Mouse (Mus musculus) adrenal gland, adult (tissue): ENCODE measurements at regions not wholly inside any gene's neighbourhood (a gene's known extent, or its start where the extent isn't known, plus 50 kb on each side); places are given as distances from the start of the nearest gene placed in this dataset.
"Not testable (repeated sequence)": the region's sequence is repeated elsewhere in the genome, so short reads cannot be mapped to it uniquely, and the experiment has no call there.

Source experiments
- DNase-seq, 2 experiments: peaks; one replicate each; pipeline ENCODE4 v3.0.0; 2022 to 2023; ENCODE audit warnings: low spot score in 1 of 2; ENCODE audit not compliant: inconsistent age in 2 of 2

GRCm38 (mm10) chr3:79002173-79002848 lies 284.0 kb downstream of the Rapgef2 start:
- DNase-seq: no peak

DNA sequence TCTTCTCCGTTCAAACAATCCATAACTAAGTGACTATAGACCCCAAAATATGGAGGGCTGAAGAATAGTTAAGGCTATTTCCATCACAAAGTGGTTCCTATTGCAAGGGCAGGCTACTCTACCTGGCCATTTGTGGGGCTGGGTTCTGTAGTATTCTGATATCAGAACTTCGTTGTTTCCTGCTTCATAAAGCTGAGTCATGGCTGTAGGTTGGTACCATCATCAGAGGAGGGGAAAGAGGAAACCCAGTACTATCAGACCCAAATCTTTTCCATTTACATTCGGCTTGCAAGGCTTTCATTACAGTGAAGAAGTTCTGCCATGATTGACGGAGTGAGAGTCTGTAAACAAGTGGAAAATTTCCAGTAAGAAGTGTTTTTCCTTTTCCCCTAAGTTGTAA lies 284.6 kb downstream of the Rapgef2 start:
- no peak for DNase-seq

GRCm38 (mm10) chr3:79000293-79000692 lies 286.0 kb downstream of the Rapgef2 start:
- no peak for DNase-seq

DNA sequence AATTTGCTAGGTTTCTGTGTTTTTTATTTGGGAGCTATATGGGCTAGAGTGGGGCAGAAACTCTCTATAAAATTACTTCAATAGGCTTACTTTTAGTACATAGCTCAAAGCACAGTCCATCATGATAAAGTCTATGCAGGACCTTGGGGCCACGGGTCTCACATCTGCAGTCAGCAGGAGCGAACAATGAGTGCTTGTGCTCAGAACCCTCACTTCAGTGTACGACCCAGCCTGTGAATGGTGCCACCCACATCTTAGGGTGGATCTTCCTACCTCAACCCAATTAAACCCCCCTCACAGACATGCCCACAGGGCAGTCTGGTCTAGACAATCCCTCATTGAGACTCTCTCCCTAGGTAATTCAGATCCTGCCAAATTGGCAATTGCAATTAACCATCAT lies 286.5 kb downstream of the Rapgef2 start:
- no peak for DNase-seq

DNA sequence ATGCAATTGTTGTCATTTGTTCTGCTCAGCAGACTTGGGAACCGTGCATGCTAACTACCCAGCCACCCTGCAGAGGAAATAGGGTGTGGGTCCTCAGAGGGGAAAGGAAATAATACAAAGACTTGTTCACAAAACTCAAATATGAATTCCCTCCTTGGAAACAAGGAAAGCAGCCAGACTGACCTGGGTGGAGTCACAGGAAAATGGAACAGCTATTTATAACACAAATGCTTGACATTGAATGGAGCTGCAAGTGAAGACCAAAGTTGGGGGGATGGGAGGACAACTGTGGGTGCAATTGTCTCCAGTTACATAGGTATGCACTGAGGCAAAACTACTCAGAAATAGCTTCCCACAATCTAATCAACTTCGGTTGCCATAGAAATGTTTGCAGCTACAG lies 298.2 kb downstream of the Rapgef2 start:
- peak; percentile 6 to 22 for DNase-seq

- no peak for DNase-seq
These were observed 299.6 kb downstream of the Rapgef2 start for GRCm38 (mm10) chr3:78986726-78987125.

DNA sequence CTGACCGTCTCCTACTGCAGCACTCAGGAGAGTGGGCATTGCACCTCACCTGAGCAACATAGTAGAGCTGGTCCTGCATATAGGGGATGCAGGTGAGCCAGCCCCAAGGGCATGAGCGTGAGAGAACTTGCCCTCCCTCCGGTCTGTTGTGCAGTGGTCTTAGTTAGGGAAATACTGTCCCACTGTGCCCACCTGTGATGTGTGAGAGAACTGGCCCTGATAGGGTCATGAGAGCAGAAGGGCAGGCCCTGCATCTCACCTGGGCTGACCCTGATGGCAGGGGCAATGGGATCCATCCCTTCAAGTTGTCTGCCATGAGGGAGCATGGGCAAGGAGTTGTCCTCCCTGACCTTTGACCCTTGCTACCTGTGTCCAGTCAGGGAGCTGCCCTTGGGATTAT lies 305.3 kb downstream of the Rapgef2 start:
- DNase-seq: no peak

- DNase-seq: no peak
These were observed 307.5 kb downstream of the Rapgef2 start for GRCm38 (mm10) chr3:78978781-78979180.

DNA sequence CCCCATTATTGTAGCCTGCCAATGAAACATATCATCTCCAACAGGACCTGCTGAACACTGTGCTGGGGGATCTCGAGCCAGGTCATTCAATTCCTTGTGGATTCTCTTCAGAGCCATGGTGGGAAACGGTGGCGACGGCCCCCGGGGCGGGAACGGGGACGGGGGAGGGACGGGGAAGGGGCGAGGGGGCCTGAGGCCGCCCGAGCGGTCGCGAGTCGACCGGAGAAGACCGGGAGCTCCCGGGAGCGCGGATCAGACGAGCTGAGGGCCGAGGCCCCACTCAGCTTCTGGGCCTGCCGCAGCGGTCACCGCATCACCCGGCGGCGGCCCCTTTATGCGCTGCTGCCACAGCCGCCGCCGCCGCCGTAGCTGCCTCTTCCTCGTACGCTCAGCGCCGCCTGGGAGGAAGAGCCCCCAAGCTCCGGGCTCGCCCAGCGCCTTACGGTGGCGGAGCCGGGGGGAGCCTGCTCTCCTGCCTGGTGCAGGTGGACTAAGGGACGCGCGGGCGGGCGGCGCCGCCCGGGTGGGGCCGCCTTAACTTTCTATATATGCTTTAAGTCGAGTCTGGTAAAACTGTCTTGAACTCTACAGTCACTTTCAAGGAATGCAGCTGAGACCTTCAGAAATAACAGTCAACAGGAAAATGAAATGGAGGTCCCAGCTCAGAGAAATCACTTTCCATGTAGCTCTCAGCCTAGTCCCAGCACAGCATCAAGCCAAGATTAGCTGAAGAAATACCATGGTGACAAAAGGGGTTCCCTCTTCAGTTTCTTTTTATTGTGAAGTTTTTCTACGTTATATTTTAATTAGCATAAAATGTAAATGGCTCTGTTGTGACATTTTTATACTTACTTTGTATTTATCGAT lies 319.4 kb downstream of the Rapgef2 start:
- peak; percentile 11 to 41 for DNase-seq

- no peak for DNase-seq
These were observed 322.0 kb downstream of the Rapgef2 start for GRCm38 (mm10) chr3:78964231-78964858.

DNA sequence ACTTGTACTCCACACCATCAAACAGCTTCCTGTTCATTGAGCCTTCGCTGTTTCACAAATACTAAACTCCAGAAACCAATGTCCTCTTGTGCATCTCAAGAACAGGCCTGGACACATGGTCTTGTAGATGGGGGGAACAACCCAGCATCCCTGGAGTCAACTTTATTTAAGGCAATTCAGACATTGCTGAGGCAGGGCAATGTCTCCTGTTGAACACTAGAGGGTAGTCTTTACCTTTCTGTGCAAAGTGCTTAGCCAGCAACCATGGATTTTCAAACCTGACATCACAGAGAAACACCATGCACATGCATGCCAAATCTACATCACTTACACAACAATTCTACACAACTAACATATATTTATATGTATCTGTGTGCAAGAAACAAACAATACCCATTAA lies 327.5 kb downstream of the Rapgef2 start:
- peak; percentile 14 to 73 for DNase-seq

DNA sequence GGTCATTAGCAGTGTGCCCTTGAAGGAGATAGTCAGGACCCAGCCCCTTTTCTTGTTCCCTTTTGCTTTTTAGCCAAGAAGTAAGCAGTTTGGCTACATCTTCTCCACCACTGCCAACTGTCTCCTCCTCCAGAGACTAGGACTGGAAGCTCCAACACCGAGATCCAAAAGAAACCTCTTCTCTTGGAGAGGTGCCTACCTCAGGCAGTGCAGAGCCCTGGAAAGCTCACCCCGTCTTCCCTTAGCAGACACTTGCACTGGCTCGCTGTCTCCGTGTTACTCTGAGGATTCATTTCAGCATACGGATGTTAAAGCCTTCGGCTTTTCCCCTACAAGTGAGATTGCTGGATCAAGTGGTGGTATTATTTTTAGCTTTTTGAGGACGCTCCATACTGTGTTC lies 331.0 kb downstream of the Rapgef2 start:
- no peak for DNase-seq

DNA sequence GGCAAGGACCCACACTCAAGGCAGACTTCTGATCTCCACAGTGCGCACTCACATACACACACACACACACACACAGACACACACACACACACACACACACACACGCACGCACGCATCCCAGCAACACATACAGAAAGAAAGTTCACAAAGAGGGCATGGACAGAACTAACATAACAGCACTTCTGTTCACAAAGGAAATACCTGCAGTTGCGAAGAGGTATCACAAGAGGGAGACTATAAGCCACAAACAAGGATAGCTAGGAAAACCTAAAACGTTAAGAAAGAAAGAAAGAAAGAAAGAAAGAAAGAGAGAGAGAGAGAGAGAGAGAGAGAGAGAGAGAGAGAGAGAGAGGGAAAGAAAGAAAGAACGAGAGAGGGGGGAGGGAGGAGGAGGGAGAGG lies 336.9 kb downstream of the Rapgef2 start:
- DNase-seq: not testable (repeated sequence)

DNA sequence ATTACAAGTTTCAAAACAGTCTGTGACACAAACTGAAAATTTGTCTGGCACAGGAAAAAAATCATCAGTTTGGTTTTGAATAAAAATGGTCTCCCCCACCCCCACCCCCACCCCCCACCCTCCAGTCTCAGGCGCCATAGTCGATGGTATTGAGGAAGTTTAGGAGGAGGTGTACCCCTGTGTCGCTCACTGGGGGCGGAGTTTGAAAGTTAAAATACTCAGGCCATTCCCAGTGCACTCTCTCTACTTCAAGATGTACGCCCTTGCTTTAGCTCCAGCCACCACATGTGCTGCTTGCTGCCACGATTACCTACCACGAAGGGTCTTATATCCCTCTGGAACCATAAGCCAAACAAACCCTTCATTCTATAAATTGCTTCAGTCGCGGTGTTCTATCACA lies 337.6 kb downstream of the Rapgef2 start:
- no peak for DNase-seq

DNA sequence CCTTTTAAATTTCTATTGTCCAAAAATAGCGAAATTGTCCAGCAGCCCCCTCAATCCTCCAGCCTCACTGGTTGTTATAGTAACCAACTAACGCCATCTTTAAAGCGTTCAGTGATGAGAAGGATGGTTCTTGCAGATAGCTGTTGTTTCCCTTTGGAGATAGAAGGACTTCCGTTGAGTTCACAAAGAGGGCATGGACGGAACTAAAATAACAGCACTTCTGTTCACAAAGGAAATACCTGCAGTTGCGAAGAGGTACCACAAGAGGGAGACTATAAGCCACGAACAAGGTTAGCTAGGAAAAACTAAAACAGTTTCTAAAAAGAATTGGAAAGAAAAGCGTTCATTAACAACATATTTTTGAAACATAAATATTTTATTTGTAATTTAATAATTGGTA lies 338.1 kb downstream of the Rapgef2 start:
- peak; percentile 20 to 80 for DNase-seq

DNA sequence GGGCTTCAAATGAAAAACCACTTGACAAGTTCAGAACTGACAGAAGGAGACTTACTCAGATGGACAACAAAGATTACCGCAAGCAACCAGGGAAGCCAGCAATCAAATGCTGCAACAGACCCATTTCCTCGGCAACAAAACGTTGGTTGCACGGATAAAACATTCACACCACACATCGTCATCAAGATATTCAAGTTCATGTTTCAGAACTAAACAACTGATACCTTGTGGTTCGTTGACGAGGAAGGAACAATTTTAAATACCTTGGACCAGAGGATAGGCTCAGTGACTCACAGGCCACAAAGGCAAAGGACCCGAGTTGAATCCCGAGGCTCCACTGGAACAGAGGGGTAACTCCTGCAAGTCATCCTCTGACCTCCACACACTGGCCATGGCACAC lies 339.1 kb downstream of the Rapgef2 start:
- no peak for DNase-seq

DNA sequence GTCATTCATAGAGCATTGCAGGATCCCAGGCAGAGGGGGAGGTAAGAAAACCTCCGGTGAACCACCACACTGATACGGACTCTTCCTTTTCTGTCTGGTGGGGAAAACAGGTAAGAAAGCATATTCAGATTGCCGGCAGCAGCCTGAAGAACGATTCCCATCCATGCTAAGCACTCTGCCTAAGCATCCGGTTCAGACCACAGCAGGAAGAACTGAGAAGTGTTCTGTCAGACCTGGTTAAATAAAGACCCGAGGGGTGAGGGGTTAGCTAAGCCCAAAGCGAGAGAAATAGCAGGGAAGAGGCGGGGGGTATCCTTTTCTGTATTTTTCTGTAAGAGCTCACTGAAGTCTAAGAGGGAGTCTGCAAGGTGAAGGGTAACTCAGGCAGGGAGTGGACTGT lies 342.1 kb downstream of the Rapgef2 start:
- DNase-seq: no peak

GRCm38 (mm10) chr3:78932975-78933374 lies 353.3 kb downstream of the Rapgef2 start:
- DNase-seq: no peak

DNA sequence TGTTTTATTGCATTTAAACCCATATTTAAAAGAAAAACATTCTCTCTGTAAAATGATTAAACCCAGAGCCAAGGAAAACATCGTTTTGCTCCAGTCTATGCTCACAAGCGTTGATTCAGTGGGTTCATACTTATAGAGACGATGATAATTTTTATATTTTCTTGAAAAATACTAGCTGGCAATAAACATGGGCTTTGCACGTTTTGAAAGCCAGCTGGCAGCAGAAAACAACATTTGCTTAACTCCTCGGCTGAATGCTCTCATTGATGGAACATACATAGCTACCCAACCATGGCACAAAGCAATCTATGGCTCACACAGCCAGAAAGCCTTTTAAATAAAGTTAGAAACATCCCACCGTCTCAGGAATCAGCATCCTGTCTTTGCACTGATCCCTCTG lies 366.5 kb downstream of the Rapgef2 start:
- DNase-seq: no peak

- peak; percentile 65 to 87 for DNase-seq
These were observed 366.9 kb downstream of the Rapgef2 start for GRCm38 (mm10) chr3:78919407-78919806.

DNA sequence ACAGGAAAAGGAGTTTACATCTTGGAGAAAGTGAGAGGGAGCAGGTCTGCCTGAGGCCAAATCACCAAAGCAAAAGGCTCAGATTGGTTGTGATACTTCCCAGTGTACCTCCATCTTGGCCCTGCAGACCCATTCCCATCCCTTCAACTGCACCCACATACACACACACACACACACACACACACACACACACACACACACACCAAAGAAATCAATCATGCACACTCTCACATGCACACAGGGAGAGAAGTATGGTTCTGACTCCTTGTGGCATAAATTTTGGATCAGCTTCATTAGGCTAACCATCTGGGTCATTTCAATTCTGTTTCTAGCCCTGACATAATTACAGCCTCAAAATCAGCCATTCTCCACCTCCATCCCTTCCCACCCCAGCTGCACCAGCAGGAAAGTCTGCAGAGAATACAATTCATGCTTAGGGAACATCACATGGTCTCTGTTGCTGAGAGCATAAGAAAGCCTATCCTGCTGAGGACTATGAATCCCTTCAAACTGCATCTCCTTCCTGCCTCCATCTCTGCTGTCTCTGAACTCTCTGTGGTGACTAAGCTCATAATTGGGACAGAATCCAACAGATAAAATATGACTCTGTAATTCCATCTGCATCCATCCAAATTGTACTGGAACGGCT lies 378.0 kb downstream of the Rapgef2 start:
- no peak for DNase-seq

DNA sequence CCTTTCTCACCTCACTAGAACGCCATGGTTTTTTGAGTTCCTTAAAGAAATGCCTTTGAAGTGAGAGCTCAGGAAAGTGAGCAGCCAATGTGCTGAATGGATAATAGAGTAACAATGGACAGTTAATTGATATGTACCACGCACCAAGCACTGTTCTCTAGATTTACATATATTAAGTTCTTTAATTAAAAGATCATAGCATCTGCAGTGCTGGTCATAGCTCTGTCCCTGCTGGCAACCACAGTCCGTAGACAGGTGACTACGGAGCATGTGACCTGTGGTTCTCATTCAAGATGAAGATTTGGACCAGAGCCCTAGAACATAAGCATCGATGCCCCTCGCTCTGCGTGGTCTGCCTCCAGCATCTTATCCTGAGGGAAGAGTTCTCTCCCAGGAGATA lies 378.5 kb downstream of the Rapgef2 start:
- DNase-seq: no peak
